Mouse (Mus musculus) intestine, postnatal 0 days (tissue): ENCODE data around the gene Cib2. TPM values are rescaled to one million over a fixed set of nuclear protein-coding genes. Genes with fewer than 3 reads are reported as not detected.
A peak's percentile ranks its signal among the peaks of the same experiment; 100 is the strongest.

Experiments used
- ATAC-seq: fragments of 200-750 bp; cut with Nextera tagmentation; 2 replicates; pipeline ENCODE4 v1.8.0; 2017; ENCODE audit warnings: mild to moderate bottlenecking, moderate TSS enrichment, moderate library complexity
- H3K27ac ChIP-seq: fragments of 300-500 bp; sonication (generic); 2 replicates; pipeline ENCODE4 v1.5.1; 2014; ENCODE audit warnings: mild to moderate bottlenecking, low read depth, low read length, moderate library complexity
- H3K27me3 ChIP-seq: fragments of 300-500 bp; sonication (generic); replicated peaks from 2 replicates; pipeline ENCODE4 v1.6.1; 2014; ENCODE audit warnings: low read length, mixed read lengths; ENCODE audit not compliant: control insufficient read depth, insufficient read depth
- H3K36me3 ChIP-seq: fragments of 300-500 bp; sonication (generic); 2 replicates; pipeline ENCODE4 v1.6.1; 2014; ENCODE audit warnings: mild to moderate bottlenecking, moderate library complexity; ENCODE audit not compliant: control insufficient read depth, insufficient read depth
- H3K4me1 ChIP-seq: fragments of 300-500 bp; sonication (generic); replicated peaks from 2 replicates; pipeline ENCODE4 v1.6.1; 2014; ENCODE audit warnings: antibody characterized with exemption, low read length, mixed read lengths; ENCODE audit not compliant: control insufficient read depth, insufficient read depth
- H3K4me2 ChIP-seq: fragments of 300-500 bp; sonication (generic); replicated peaks from 2 replicates; pipeline ENCODE4 v1.6.1; 2014; ENCODE audit warnings: low read depth, mild to moderate bottlenecking, moderate library complexity
- H3K4me3 ChIP-seq: fragments of 300-500 bp; sonication (generic); 2 replicates; pipeline ENCODE4 v1.5.1; 2014; ENCODE audit warnings: low read depth, low read length
- H3K9ac ChIP-seq: fragments of 300-500 bp; sonication (generic); 2 replicates; pipeline ENCODE4 v1.6.1; 2014; ENCODE audit warnings: mild to moderate bottlenecking, low read depth, low read length
- H3K9me3 ChIP-seq: fragments of 300-500 bp; sonication (generic); 2 replicates; pipeline ENCODE4 v1.6.1; 2016; ENCODE audit warnings: mixed run types; ENCODE audit not compliant: control insufficient read depth
- CTCF ChIP-seq: sonication (generic); IDR thresholded peaks from 2 replicates; pipeline ENCODE4 v1.5.1; 2016; ENCODE audit warnings: low read depth, mild to moderate bottlenecking, control low read depth, antibody characterized with exemption, moderate library complexity
- WGBS: fragments of 180-500 bp; shearing (Covaris S2); extraction: QIAGEN DNeasy Blood & Tissue Kit; methylation state at CpG from one replicate; pipeline ENCODE4 v1.1.7; 2014; 5-methylcytosine and 5-hydroxymethylcytosine counted together
- polyA plus RNA-seq: library from polyadenylated mRNA; unstranded; fragments of >200 nt; fragmentation: Nextera tagmentation; extraction: Ambion mirVana; gene quantifications from 2 replicates; pipeline ENCODE4 v1.2.1, GENCODE M21; 2015

Gene Cib2
- polyA plus RNA-seq, 1 experiment from 2014 or later, result 3.7 TPM

DNA sequence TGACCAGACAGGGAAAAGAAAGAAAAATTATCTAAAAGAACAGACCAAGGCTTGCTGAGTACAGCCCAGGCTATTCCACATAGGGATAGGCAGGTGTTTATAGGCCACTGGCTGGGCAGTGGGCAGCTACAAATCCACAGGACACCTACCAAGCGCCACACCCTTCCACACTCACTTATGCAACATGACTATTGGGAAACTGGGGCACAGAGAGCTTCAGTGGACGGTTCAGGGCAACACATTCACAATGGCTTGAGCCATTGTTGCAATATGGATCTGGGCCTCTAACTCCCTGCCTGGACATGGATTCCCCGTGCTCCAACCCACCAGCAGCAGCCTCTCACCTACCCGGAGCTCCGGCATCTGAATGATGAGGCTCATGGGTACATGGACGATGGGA lies 10.6 kb downstream of the Cib2 start:
- TF ChIP-seq CTCF, result no peak
- no peaks in the 10 kb centered on the region for H3K36me3 ChIP-seq
- H3K9ac ChIP-seq, result no peak overlapping the region
- H3K4me3 ChIP-seq, result no peak overlapping the region
- H3K27ac ChIP-seq, result no peak overlapping the region
- H3K27me3 ChIP-seq, result no peaks in the 10 kb centered on the region
- H3K9me3 ChIP-seq, result no peaks in the 10 kb centered on the region
- 93% methylated on average over 6 of the region's 6 CpGs for WGBS
- no peak for ATAC-seq
- no peaks in the 10 kb centered on the region for H3K4me1 ChIP-seq
- no peak overlapping the region for H3K4me2 ChIP-seq

DNA sequence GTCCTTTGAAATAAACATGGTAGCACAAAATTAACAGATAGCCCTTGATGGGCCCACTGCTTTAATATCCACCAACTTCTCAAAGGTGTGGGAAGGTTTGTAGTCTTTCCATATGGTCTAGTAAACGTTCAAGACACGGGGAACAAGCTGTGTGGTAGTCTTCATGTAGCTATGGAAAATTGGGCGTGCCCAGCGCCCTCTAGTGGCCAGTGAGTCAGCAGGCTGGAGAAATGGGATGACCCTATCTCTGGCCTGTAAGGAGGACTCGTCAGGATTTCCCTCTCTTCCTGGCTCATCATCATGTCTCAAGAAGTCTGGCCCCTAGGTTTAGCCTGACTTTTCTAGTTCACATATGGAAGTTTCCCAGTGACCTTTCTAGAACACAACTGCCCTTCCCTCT lies 12.5 kb downstream of the Cib2 start:
- H3K4me3 ChIP-seq, result no peak overlapping the region
- H3K4me2 ChIP-seq, result no peak overlapping the region
- no peak overlapping the region for H3K9ac ChIP-seq
- H3K4me1 ChIP-seq, result no peaks in the 10 kb centered on the region
- H3K27me3 ChIP-seq, result no peaks in the 10 kb centered on the region
- no peaks in the 10 kb centered on the region for H3K9me3 ChIP-seq
- no peak overlapping the region for H3K27ac ChIP-seq
- H3K36me3 ChIP-seq, result no peaks in the 10 kb centered on the region
- 15% methylated on average over 5 of the region's 5 CpGs for WGBS
- 0 out of 2 replicates have a peak, but pooled peaks have one; percentile 16 for ATAC-seq
- peak; percentile 91 for TF ChIP-seq CTCF

DNA sequence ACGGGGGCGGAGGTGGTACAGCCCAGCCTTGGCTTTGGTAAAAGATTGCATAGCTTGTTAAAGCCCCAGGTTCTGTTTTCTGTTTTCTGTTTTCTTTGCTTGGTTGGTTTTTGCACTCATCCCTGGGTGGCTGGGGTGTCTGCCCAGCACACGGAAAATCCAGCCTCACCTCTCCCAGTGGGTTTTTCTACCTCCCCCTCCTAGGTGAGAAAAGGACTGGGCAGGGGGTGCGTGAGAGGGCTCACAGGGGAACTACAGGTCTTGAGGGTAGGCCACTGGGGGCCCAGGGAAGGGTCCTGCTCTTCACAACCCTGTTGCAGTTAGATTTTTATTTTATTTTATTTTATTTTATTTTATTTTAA lies 15.1 kb downstream of the Cib2 start:
- ATAC-seq, result no peak
- H3K4me2 ChIP-seq, result no peak overlapping the region
- no peak overlapping the region for H3K9ac ChIP-seq
- no peaks in the 10 kb centered on the region for H3K9me3 ChIP-seq
- no peak overlapping the region for H3K27ac ChIP-seq
- 86% methylated on average over 4 of the region's 4 CpGs for WGBS
- no peaks in the 10 kb centered on the region for H3K36me3 ChIP-seq
- no peak for TF ChIP-seq CTCF
- no peaks in the 10 kb centered on the region for H3K4me1 ChIP-seq
- no peaks in the 10 kb centered on the region for H3K27me3 ChIP-seq
- no peak overlapping the region for H3K4me3 ChIP-seq

DNA sequence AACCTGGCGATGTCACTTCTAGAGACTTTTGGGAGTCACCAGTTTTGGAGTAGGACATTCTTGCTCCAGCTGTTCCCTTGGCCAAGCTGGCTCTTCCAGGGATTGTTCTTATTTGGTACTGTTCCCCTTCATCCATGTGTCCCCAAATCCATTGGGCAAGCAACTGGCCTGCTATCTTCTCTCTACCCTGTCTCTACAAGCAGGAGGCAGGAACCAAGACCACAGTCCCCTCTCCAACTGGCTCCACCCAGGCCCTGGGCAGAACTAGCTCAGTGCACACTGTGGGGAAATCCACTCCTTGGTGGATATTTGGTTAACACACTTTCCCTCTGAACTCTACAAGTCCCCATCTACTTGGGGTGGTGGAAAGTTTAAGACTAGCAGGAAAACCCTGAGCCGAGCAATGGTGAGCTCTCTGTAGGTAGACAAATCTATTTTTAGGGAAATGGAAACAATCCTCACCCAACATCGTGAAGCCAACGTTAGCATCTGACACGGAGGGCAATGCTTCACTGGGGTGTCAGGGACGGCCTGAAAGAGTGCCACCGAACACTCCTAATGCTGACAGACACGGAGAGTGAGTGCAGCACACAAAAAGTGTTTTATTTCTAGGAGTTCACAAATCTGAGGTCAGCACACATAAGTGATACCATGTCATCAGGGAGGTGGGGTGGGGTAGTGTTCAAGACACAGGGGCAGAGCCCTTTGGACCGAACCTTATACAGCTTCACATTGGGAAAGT lies 15.6 kb downstream of the Cib2 start:
- Histone ChIP-seq H3K9me3 (no peaks in the 10 kb centered on the region), H3K4me1 (no peaks in the 10 kb centered on the region), H3K4me2 (no peak overlapping the region), H3K27ac (no peak overlapping the region), H3K4me3 (no peak overlapping the region), H3K36me3 (no peaks in the 10 kb centered on the region), H3K9ac (no peak overlapping the region), H3K27me3 (no peaks in the 10 kb centered on the region)
- no peak for ATAC-seq
- WGBS, result 85% methylated on average over 9 of the region's 9 CpGs
- TF ChIP-seq CTCF, result no peak

DNA sequence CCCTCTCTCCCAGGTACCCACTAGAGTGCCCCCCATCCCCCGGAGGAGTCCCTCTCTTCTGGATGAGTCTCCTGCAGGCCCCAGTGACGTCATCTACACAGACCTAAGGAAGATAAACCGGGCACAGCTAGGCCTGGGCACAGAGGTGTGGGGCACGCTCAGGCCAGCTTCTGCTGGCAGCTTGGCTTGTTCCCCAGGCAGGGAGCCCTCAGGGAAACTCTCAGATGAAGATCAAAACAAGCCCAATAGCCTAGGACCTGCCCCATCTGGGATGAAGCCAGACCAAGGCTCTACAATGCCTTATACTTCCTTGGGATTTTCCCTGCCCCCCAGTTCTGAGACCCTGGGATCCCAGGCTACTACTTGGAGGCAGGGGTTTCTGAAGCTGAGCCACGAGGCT lies 19.2 kb downstream of the Cib2 start:
- Histone ChIP-seq H3K36me3 (no peaks in the 10 kb centered on the region), H3K9ac (no peak overlapping the region), H3K4me2 (no peak overlapping the region), H3K9me3 (no peaks in the 10 kb centered on the region), H3K4me1 (no peaks in the 10 kb centered on the region), H3K4me3 (no peak overlapping the region), H3K27me3 (no peaks in the 10 kb centered on the region), H3K27ac (no peak overlapping the region)
- no peak for ATAC-seq
- 72% methylated on average over 5 of the region's 5 CpGs for WGBS
- no peak for TF ChIP-seq CTCF

DNA sequence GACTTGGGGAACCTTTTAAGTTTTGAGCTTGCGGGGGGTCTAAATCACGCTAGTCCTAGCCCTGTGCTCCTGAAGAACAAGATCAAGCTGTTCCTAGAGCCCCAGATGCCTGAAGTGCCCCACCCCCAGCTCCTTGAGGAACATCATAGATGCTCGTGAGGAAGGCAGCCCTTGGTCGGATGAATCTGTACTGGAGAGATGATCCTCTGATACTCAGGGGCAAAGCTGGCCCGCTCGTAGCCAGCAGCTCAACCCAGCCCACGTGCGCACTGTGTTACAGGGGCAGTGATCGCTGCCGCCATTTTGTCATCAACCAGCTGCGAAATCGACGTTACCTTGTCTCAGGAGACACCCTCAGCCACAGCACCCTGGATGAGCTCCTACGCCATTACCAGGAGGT lies 21.3 kb downstream of the Cib2 start, which contains the start of gene Sh2d7:
Gene Sh2d7, plus strand, starts transcription at position 301 of the 400 bp plus-strand sequence.
- Histone ChIP-seq H3K4me3 (no peak within 1 kb of the TSS), H3K27ac (no peak within 1 kb of the TSS), H3K4me2 (no peak within 1 kb of the TSS), H3K4me1 (no peaks in the 10 kb centered on the region), H3K9ac (no peak within 1 kb of the TSS), H3K36me3 (no peaks in the 10 kb centered on the region), H3K27me3 (no peaks in the 10 kb centered on the region), H3K9me3 (no peaks in the 10 kb centered on the region)
- no peak for TF ChIP-seq CTCF
- ATAC-seq, result no peak
- WGBS, result 91% methylated on average over 14 of the region's 14 CpGs

DNA sequence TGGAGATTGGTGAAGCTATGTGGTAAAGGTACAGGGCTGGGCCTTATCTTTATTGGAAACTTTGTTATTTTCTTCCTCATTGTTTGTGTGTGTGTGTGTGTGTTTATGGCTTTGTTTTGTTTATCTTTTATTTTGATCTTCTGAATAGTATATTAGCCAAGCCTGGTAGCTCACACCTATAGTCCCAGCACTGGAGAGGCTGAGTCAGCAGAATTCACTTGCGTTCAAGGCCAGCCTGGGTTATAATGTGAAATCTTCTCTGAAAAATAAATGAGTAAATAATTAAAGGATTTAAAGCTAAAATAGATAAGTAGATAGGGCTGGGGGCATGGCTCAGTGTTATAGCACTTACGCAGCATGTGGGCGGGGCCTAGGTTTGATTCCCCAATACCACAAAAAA lies 21.8 kb downstream of the Cib2 start:
- no peaks in the 10 kb centered on the region for H3K27me3 ChIP-seq
- no peak overlapping the region for H3K4me2 ChIP-seq
- H3K27ac ChIP-seq, result no peak overlapping the region
- ATAC-seq, result no peak
- no peaks in the 10 kb centered on the region for H3K9me3 ChIP-seq
- H3K4me3 ChIP-seq, result no peak overlapping the region
- H3K4me1 ChIP-seq, result no peaks in the 10 kb centered on the region
- no peak for TF ChIP-seq CTCF
- WGBS, result 86% methylated on average over 3 of the region's 3 CpGs
- H3K9ac ChIP-seq, result no peak overlapping the region
- H3K36me3 ChIP-seq, result no peaks in the 10 kb centered on the region
